Mouse (Mus musculus): ENCODE measurements around the gene Ldhd.

- TF ChIP-seq CTCF (IDR thresholded peaks at IDR 0.05; ENCODE audit: low read depth) (no peak), EP300 (optimal IDR thresholded peaks at IDR 0.05) (no peak)
Observed at GRCm38 (mm10) chr8:111604986-111605385, 25.2 kb downstream of the Ldhd start.
